In genomic region chr5:139282191-139282590, GRCm38 (mm10) we compare ENCODE assay signal across 8 mouse cellular contexts. TPM values are rescaled to one million over a fixed set of nuclear protein-coding genes. Genes with fewer than 3 reads are reported as not detected.
A peak's percentile ranks its signal among the peaks of the same experiment; 100 is the strongest.
DNase-seq lines count a peak whose midpoint lies in the region; ATAC-seq lines count a peak whose summit lies in the region.

No protein-coding gene starts in this region.

- DNase-seq in adipocyte (ENCODE audit: low spot score) = peak; percentile 84
- peak; percentile 66 to 67 for DNase-seq in gastrocnemius, adult 8-10 months (ENCODE audit: low spot score in 2 of 2)
- peak; percentile 89 for DNase-seq in induced T-regulatory cell, adult 2 months (ENCODE audit: low read depth)
- peak; percentile 85 to 89 for DNase-seq in left cerebral cortex, postnatal 14 days (ENCODE audit: low spot score in 2 of 2)
- DNase-seq in mesoderm, embryonic 11.5 days (ENCODE audit: low read depth, low spot score) = peak; percentile 80
- peak; percentile 61 to 74 for DNase-seq in right cerebral cortex, postnatal 36 days (ENCODE audit: low spot score in 2 of 2)
- peak; percentile 83 to 86 for DNase-seq in urinary bladder, postnatal 36 days (ENCODE audit: low spot score in 2 of 2)

- ATAC-seq in common myeloid progenitor, adult 5-6 weeks (replicated peaks; ENCODE audit: low read depth, poor library complexity, severe bottlenecking) = peak; percentile 75

- intact Hi-C loops in left cerebral cortex, postnatal 14 days (cut with DNase I) = loop anchor here (2.0 to 5.0 kb wide), 2 partner anchors 43 to 185 kb away; partner anchors contain the start of gene Adap1

RNA-seq across cellular contexts. Expression of gene Get4, which starts 30.1 kb away (rescaled TPM):
- total RNA-seq in common myeloid progenitor, adult 5-6 weeks (2017) = 13.4 and 31.2 TPM in 2 replicates
- 10 to 100 TPM; 32.8 to 36.4 (median 34.1) TPM for total RNA-seq in gastrocnemius, adult 8-10 months (2022)
- total RNA-seq in left cerebral cortex, postnatal 14 days (2021) = 10 to 100 TPM; 47.6 to 55.7 TPM

RNA-seq across cellular contexts. Expression of gene Adap1, which starts 43.2 kb away (rescaled TPM):
- total RNA-seq in common myeloid progenitor, adult 5-6 weeks (2017) = 15.8 and 25.8 TPM in 2 replicates
- 1 to 10 TPM in 1 of 4 experiments, under 1 TPM in 3; 0.44 to 2.0 (median 0.64) TPM for total RNA-seq in gastrocnemius, adult 8-10 months (2022)
- 100 to 1,000 TPM; 360 to 394 TPM for total RNA-seq in left cerebral cortex, postnatal 14 days (2021)

Comparison
In these comparisons a context has a peak if more than half of its experiments do, and no peak if none do; other contexts are left out.
1. Peak in every context shown above with its lines: DNase-seq and ATAC-seq.
2. RNA of gene Adap1, which starts 43.2 kb away (total RNA-seq): 360 to 394 TPM in left cerebral cortex, postnatal 14 days; 15.8 to 25.8 TPM in common myeloid progenitor, adult 5-6 weeks and 0.44 to 2.0 TPM in gastrocnemius, adult 8-10 months; every median in the first group is over 10 times any median in the second.